Mouse (Mus musculus) cerebellum, adult 18-20 months (tissue): ENCODE measurements at regions not wholly inside any gene's neighbourhood (a gene's known extent, or its start where the extent isn't known, plus 50 kb on each side); places are given as distances from the start of the nearest gene placed in this dataset.

Experiments
- DNase-seq, 2 experiments: peaks; one replicate each; pipeline ENCODE4 v3.0.0; 2021

- DNase-seq, result no peak
These were observed 619.3 kb downstream of the Gm826 start for GRCm38 (mm10) chr2:159714633-159715032.

GRCm38 (mm10) chr2:159718738-159719137 is 615.2 kb downstream of the Gm826 start:
- DNase-seq, result no peak

GRCm38 (mm10) chr2:159725158-159726076 is 608.5 kb downstream of the Gm826 start:
- no peak for DNase-seq

- no peak for DNase-seq
These were observed 604.7 kb downstream of the Gm826 start for GRCm38 (mm10) chr2:159729301-159729700.

GRCm38 (mm10) chr2:159730221-159730620 is 603.7 kb downstream of the Gm826 start:
- DNase-seq, result no peak

- no peak for DNase-seq
These were observed 602.7 kb downstream of the Gm826 start for GRCm38 (mm10) chr2:159731305-159731704.

GRCm38 (mm10) chr2:159732413-159732812 is 601.5 kb downstream of the Gm826 start:
- no peak for DNase-seq

- DNase-seq, result no peak
These were observed 599.4 kb downstream of the Gm826 start for GRCm38 (mm10) chr2:159734576-159734975.

GRCm38 (mm10) chr2:159755541-159756011 is 578.4 kb downstream of the Gm826 start:
- peak in 1 of 2 experiments; percentile 3 for DNase-seq

- no peak for DNase-seq
These were observed 573.2 kb downstream of the Gm826 start for GRCm38 (mm10) chr2:159760806-159761205.

GRCm38 (mm10) chr2:159763115-159763514 is 570.8 kb downstream of the Gm826 start:
- DNase-seq, result no peak
